Mouse (Mus musculus): ENCODE results near the gene Map2k5.

GRCm38 (mm10) chr9:63341761-63342160, 35.9 kb downstream of the Map2k5 start:
- TF ChIP-seq CEBPB (IDR thresholded peaks at IDR 0.05; ENCODE audit: low read depth) (no peak), CTCF (IDR thresholded peaks at IDR 0.05; ENCODE audit: control insufficient read depth, insufficient read depth, insufficient read length) (no peak)
